Mouse (Mus musculus): ENCODE measurements around the gene Slc22a5. TPM values are rescaled to one million over a fixed set of nuclear protein-coding genes. Genes with fewer than 3 reads are reported as not detected.

Gene Slc22a5
- total RNA-seq, 1 experiment from 2014 or later: 11.0 TPM

DNA sequence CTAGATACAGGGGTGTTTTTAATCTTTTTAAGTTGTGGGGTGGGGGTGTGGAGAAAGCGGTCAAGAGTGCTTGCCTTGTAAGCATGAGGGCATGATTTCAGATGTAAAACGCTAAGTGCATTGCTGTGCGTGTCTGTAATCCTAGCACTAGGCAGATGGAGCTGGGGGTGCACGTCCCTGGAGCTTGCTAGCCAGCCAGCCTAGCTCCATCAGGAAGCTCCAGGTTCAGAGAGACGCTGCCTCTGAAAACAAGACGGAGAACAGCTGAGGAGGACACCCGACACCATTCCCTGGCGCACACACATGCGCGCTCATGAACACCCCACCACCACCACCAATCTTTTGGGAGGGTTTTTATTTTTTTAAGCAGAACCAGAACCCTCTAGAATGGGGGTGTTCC, 48.4 kb downstream of the Slc22a5 start:
- ATAC-seq (replicated peaks; ENCODE audit: low read depth, poor library complexity, severe bottlenecking): no peak

DNA sequence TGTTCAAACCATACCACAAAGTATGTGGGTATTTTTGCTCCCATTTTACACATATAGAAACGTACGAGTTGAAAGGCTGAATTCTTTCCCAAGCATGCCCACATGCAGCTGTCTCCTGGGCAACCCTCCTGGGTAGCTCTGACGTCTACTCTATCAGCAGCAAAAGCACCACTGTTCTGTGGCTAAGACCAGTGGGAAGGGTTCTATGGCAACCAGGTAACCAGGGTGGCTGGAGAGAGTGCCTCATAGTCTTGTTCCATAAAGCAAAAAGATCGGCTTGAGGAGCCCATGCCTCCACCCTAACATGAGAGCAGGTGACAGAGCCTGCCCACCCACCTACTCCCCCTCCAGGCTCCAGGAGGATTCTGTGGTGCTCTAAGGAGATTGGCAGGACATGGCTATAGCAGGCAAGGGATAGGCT, 49.3 kb downstream of the Slc22a5 start:
- no peak for ATAC-seq (replicated peaks; ENCODE audit: low read depth, poor library complexity, severe bottlenecking)

DNA sequence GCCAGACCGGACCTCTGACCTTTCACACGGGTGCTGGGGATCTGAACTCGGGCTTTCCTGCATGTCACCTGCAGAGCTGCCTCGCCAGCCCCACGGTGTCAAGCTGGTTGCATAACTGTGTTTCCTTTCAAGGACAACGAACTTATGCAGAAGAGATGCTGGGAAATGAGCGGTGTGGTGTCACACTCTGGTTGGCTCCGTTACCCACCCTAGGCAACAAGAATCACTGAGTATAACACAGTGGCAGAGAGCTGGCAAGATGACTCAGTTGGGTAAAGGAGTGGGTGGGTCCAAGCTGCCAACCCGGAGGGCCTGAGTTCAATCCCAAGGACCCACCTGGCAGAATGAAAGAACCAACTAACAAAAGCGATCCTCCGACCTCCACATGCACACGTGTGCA, 49.9 kb downstream of the Slc22a5 start:
- no peak for ATAC-seq (replicated peaks; ENCODE audit: low read depth, poor library complexity, severe bottlenecking)

DNA sequence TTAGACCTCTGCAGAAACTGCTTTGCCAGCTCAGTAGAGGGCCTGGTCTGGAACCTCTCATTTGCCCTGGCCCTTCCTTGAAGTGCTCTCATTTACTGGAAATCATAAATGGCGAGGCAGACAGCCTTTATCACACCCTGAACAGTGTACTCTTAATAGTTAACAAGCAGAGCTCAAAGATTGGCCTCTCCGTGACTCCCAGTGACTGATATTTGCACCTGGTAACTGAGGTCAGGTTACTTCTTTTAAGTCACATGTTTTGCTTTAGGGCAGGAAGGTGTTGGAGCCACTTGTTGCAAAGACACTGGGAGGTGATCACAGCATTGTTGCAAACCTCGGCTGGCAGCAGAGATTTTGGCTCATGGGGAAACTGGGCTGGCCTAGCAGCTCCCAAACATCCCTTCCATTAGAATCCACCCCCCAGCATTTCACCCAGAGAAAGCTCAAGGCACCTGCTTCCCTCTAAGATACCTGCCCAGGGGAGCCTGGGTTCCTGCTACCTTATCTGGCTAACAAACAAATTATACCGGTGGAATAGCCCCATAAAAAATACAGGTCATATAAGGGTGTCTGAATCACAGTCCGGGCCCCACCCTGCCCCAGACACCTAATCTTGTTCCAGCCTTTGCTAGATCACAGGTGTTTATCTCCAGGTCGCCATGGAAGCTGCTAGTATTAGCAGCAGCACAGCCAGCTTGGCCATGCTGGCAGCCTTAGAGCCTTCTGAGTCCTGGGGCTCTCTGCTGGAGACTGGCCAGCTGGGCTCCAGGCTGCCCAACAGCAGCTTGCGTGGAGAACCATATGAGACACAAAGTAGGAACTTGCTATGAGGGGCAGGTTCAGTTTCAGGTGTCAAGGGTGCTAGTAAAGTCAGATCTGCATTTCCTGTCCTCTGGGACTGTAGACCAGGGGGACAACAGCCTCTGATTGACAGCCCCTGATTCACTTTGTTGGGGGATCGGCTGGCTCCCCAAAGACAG, 51.5 kb downstream of the Slc22a5 start:
- no peak for ATAC-seq (replicated peaks; ENCODE audit: low read depth, poor library complexity, severe bottlenecking)

DNA sequence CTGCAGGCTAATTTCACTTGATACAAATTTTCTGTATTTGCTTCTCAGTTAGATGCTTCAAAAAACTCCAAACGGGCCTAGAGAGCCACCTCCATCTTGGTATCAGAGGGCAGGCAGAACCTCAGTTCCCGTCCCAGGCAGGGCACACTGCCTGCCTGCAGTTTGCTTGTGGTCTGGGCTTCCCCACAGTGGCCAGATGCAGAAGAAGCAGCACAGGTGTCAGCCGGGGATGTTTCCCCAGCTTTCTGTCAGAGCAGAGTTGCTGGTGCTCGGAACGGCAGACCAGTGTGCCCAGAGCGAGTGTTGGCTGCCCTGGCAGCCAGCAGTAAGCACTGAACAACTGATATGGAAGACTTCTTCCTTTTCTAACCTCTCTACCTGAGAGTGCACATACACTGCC, 52.3 kb downstream of the Slc22a5 start:
- peak; percentile 55 for ATAC-seq (replicated peaks; ENCODE audit: low read depth, poor library complexity, severe bottlenecking)

DNA sequence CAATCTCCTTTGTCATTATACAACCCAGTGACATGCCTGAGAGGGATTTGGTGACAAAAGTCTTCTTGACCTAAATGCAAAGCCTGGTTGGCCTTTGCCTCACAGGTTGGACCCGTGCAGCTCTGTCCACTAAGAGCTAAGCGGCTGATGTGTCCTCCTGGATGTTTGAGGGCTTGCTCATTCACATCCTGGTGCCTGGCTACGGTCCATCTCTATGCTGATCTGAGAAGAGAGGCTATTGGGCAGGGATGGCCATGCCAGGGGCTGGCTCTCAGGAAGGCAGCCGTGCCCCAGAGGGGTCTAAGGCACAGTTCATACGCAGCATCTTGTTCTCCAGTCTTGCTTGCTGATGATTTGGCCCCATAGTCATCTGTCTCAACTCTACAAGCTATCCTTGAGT, 53.7 kb downstream of the Slc22a5 start:
- ATAC-seq (replicated peaks; ENCODE audit: low read depth, poor library complexity, severe bottlenecking): no peak

DNA sequence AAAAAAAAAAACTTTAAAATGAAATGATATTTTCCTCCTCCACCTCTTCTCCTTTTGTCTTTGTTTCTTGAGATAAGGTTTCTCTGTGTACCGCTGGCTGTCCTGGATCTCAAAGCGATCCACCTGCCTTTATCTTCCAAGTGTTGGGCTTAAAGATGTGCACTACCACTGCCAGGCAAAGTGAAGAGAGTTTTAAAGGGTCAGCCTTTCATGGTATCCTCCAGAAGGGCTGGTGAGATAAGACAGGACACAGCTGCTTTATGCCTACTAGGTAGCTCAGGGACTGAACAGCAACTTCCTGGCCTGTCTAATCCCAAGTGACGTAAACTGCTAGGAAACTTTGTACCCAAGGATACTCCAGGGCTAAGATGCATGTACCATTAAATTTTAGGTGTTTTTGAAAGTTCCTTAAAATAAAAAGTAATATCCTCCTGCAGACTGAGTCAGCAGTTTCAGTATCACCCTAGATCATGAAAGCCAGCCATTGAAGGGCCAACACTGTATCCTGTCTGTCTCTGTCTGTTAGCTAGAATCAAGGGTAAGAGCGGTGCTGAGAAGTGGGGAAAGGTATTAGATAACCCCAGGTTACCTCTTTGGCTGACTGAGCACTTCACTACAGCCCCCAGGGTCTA, 56.0 kb downstream of the Slc22a5 start:
- peak; percentile 48 for ATAC-seq (replicated peaks; ENCODE audit: low read depth, poor library complexity, severe bottlenecking)

DNA sequence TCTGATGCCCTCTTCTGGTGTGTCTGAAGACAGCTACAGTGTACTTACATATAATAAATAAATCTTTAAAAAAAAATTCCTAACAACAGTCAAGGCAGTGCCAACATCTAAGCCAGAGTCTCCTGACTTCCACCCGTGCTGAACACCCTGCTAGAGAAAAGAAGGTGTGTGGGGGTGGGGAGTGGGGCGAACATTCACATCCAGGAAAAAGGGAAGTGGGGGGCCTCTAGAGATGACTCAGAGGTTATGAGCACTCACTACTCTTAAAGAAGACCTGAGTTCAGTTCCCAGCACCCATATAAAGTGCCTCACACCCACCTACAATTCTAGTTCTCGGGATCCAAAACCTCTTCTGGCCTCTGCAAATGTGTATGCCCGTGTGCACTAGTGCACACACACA, 66.1 kb downstream of the Slc22a5 start:
- no peak for ATAC-seq (replicated peaks; ENCODE audit: low read depth, poor library complexity, severe bottlenecking)

DNA sequence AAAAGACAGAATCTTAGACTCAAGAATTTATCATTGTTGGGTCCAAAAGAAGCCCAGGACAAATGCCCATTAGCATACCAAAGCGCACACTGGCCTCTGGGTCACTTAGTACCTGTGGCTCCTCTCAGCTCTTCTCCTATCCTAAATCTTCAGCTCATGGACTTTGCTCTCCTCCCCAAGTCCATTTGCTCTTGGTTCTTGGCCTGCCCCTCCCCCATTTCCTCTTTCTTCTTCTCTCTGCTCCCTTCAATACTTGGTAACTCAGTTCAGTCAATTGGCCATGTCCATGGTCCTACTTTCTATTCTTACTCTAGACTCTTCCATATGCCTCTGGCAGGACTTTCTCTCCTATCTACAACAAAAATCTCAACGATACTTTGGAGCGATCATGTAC, 69.5 kb downstream of the Slc22a5 start:
- ATAC-seq (replicated peaks; ENCODE audit: low read depth, poor library complexity, severe bottlenecking): no peak

DNA sequence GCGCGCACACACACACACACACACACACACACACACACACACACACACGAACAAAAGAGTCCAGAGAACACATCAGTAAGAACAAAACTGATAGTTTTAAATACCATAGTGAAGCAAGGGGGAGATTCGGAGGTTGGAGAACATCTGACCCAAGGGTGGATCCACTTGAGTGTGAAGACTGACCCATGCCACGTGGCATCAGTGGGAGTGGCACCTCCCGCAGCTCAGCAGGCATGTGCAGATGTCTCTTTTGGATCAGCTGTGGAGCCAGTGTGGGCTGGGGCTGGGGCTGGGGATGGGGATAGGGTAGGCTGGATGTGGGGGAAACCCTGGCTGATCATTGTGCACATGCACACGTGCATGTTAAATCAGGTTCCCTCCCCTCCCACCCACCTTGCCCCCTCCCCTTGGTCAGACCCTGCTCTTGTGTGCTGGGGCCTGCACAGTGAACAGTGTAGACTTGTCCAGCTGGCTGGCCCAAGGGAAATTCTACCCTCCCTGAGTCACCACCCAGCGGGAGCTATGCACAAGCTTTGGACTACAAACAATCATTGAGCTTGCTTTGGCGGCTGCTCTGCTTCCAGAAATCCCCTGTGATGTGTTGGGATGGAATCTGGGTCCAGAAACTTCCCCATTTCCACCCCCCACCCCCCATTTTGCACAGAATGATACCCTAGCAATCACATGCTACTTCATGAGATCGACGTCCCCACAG, 70.1 kb downstream of the Slc22a5 start:
- no peak for ATAC-seq (replicated peaks; ENCODE audit: low read depth, poor library complexity, severe bottlenecking)

DNA sequence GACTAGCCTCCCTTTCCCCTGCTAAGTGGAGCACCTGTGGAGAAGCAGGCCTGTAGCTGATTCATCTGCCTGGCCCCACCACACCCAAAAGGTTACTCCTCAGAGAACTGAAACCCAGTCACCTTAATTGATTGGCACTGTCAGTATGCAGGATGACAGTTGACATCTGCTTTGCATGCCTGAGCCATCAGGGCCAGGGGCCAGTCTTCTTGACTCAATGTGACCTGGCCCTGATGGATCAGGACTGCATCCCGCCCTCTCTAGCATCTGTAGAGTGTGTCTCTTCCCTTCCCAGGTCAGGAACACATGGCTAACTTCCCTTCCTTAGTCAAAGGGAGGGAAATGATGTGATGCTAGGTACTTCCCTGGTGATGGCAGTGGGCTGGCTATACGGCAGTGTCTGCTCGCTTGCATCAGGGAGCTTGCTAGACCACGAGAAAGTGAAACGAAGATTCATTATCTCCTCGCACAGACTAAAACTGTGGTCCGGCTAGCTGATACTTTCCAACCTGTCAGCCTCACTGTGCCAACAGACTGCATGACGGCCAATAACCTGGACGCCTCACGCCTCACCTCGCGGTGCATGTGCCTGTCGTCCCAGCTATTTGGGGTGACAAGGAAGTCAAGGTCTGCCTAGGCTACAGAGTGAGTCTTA, 70.8 kb downstream of the Slc22a5 start:
- ATAC-seq (replicated peaks; ENCODE audit: low read depth, poor library complexity, severe bottlenecking): peak; percentile 52

DNA sequence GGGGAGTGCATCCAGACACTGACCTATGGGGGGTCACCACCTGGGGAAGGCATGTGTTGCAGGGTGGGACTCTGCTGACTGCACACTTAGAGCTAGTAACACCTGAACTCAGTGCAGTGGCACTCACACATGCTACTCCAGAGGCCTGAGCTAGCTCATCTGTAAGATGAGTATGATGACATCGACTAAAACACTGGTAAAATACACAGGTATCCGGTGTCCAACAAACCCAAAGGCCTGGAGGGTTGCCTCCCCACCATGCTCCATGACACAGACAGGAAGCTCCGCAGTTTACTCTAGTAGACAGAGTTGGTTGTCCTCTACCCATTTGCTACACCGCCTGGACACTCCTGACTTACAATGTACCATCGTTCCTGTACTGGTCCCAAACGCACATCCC, 71.9 kb downstream of the Slc22a5 start:
- no peak for ATAC-seq (replicated peaks; ENCODE audit: low read depth, poor library complexity, severe bottlenecking)

DNA sequence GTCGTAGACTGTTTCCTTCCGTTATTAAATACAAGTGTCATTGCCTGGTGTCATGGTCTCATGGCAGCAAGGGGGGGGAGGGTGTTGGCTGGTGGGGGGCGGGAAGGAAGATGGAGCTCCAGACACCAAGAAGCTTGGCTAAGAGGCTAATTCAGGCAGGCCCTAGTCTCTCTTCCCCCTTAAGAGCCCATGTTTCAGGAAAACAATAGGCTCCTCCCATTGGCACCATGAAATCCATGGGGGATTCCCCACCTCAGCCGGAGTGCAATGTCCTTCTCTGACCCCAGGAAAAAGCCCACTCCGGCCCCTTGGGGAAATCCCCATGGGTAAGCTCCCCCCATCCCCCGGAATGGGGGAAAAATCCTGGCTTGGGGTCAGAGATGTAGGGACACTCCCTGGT, 72.7 kb downstream of the Slc22a5 start:
- no peak for ATAC-seq (replicated peaks; ENCODE audit: low read depth, poor library complexity, severe bottlenecking)

DNA sequence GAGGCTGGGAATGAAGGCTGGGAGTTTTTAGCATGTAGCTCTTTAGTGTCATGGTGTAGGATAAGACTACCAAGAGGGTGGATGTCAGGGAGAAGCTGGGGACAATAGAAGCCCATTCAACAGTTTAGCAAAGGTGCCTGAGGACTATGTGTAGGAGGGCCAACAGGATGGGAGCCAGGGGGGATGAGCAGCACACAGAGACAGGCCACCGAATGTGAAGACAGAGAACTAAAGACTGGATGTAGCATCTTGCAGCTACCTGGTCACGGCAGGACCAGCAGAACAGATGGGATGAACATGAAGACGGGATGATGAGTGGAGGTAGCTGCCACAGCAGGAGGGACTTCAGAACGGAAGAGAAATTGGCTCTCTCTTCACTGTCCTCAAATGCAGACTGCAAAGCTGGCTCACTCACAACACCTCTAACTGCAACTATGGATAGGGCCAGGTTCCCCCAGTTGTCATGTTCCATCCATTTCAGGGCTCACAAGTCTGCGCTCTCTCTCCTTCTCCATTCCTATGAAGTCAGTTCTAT, 74.6 kb downstream of the Slc22a5 start:
- ATAC-seq (replicated peaks; ENCODE audit: low read depth, poor library complexity, severe bottlenecking): no peak

DNA sequence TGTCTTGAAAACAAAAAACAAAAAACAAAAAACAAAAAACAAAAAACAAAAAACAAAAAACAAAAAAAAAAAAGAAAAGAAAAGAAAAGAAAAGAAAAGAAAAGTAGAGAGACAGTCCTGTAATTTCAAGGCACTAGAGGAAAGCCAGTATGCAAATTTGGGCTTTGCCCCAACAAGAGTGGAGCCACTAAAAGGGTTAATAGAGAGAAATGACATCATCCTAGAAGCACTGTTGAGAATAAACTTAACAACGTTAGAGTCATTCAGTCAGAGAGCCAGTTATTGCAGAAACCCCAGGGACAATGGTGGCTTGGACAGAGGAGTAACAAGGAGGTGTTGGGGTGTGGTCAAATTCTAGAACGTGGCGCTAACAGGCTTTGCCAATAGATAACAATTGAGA, 76.7 kb downstream of the Slc22a5 start:
- ATAC-seq (replicated peaks; ENCODE audit: low read depth, poor library complexity, severe bottlenecking): no peak

Other genes with a start within 250 kb of the Slc22a5 start
- gene Rad50, start 184.3 kb downstream of the Slc22a5 start, total RNA-seq (2017): 110 and 112 TPM in 2 replicates
- not detected in 2 replicates for gene Il5, start 170.9 kb downstream of the Slc22a5 start, total RNA-seq (2017)
- gene Irf1, start 121.6 kb downstream of the Slc22a5 start, total RNA-seq (2017): 57.2 and 69.8 TPM in 2 replicates
- 0.69 TPM in 1 of 2 replicates, not detected in the other for gene Gm17334, start 118.5 kb downstream of the Slc22a5 start, total RNA-seq (2017)
- 3.6 and 4.5 TPM in 2 replicates for gene Gm12216, start 32.4 kb downstream of the Slc22a5 start, total RNA-seq (2017)
- gene Slc22a21, start 88.7 kb upstream of the Slc22a5 start, total RNA-seq (2017): 1.6 and 1.9 TPM in 2 replicates
- gene Slc22a4, start 136.4 kb upstream of the Slc22a5 start, total RNA-seq (2017): 4.8 and 6.5 TPM in 2 replicates
- 0.41 TPM in 1 of 2 replicates, not detected in the other for gene Pdlim4, start 177.4 kb upstream of the Slc22a5 start, total RNA-seq (2017)
- gene P4ha2, start 208.4 kb upstream of the Slc22a5 start, total RNA-seq (2017): 0.18 TPM in 1 of 2 replicates, not detected in the other